Mouse (Mus musculus) heart, embryonic 15.5 days (tissue): ENCODE results near the gene Urad. TPM values are rescaled to one million over a fixed set of nuclear protein-coding genes. Genes with fewer than 3 reads are reported as not detected.

Experiments
- ATAC-seq: fragments of 200-750 bp; cut with Nextera tagmentation; replicated peaks from 2 replicates; pipeline ENCODE4 v1.8.0; 2017; ENCODE audit warnings: low read depth, moderate TSS enrichment; ENCODE audit not compliant: insufficient number of reproducible peaks, insufficient read depth, low FRiP score
- H3K27ac ChIP-seq: fragments of 300-500 bp; sonication (generic); 2 replicates; pipeline ENCODE4 v1.5.1; 2015; ENCODE audit warnings: mild to moderate bottlenecking, inconsistent platforms
- H3K27me3 ChIP-seq: fragments of 300-500 bp; sonication (generic); 2 replicates; pipeline ENCODE4 v1.6.1; 2015; ENCODE audit warnings: inconsistent platforms
- H3K36me3 ChIP-seq: fragments of 300-500 bp; sonication (generic); 2 replicates; pipeline ENCODE4 v1.6.1; 2015; ENCODE audit warnings: mild to moderate bottlenecking, inconsistent platforms
- H3K4me1 ChIP-seq: fragments of 300-500 bp; sonication (generic); replicated peaks from 2 replicates; pipeline ENCODE4 v1.6.1; 2015; ENCODE audit warnings: inconsistent platforms
- H3K4me2 ChIP-seq: fragments of 300-500 bp; sonication (generic); 2 replicates; pipeline ENCODE4 v1.6.1; 2015; ENCODE audit warnings: inconsistent platforms, mild to moderate bottlenecking, moderate library complexity
- H3K4me3 ChIP-seq: fragments of 300-500 bp; sonication (generic); 2 replicates; pipeline ENCODE4 v1.5.1; 2015; ENCODE audit warnings: mild to moderate bottlenecking, inconsistent platforms
- H3K9ac ChIP-seq: fragments of 300-500 bp; sonication (generic); 2 replicates; pipeline ENCODE4 v1.6.1; 2015; ENCODE audit warnings: mild to moderate bottlenecking, inconsistent platforms
- H3K9me3 ChIP-seq: fragments of 300-500 bp; sonication (generic); replicated peaks from 2 replicates; pipeline ENCODE4 v1.6.1; 2016; ENCODE audit warnings: inconsistent platforms
- WGBS: fragments of 180-500 bp; shearing (Covaris S2); methylation state at CpG from one replicate; pipeline ENCODE4 v1.1.7; 2015; ENCODE audit warnings: mixed read lengths; 5-methylcytosine and 5-hydroxymethylcytosine counted together
- polyA plus RNA-seq: library from polyadenylated mRNA; unstranded; fragments of >200 nt; fragmentation: Nextera tagmentation; extraction: Ambion mirVana; gene quantifications from 2 replicates; pipeline ENCODE4 v1.2.1, GENCODE M21; 2015

The Urad gene
- polyA plus RNA-seq, 1 experiment from 2014 or later, result not detected

GRCm38 (mm10) chr5:147299255-147300000, 22.8 kb downstream of the Urad start:
- Histone ChIP-seq H3K27ac (no peak overlapping the region), H3K4me2 (peak overlapping the region; percentile 51), H3K27me3 (peaks cover 96% of the 10 kb centered on the region), H3K36me3 (no peaks in the 10 kb centered on the region), H3K4me3 (peak overlapping the region; percentile 30), H3K9ac (no peak overlapping the region), H3K9me3 (no peaks in the 10 kb centered on the region), H3K4me1 (peaks cover 15% of the 10 kb centered on the region)
- ATAC-seq, result no peak
- WGBS, result under 1% methylated on average over 41 of the region's 41 CpGs

GRCm38 (mm10) chr5:147297249-147297648, 25.0 kb downstream of the Urad start:
- Histone ChIP-seq H3K4me3 (no peak overlapping the region), H3K27ac (no peak overlapping the region), H3K4me2 (no peak overlapping the region), H3K36me3 (no peaks in the 10 kb centered on the region), H3K9ac (no peak overlapping the region), H3K9me3 (no peaks in the 10 kb centered on the region), H3K27me3 (peaks cover 96% of the 10 kb centered on the region), H3K4me1 (peaks cover 21% of the 10 kb centered on the region)
- no peak for ATAC-seq
- WGBS, result 43% methylated on average over 5 of the region's 5 CpGs

- WGBS, result 10% methylated on average over 20 of the region's 20 CpGs
These were observed 28.1 kb downstream of the Urad start for GRCm38 (mm10) chr5:147294121-147294520.

GRCm38 (mm10) chr5:147293127-147293910, 28.9 kb downstream of the Urad start:
- Histone ChIP-seq H3K4me2 (no peak overlapping the region), H3K27me3 (peaks cover 69% of the 10 kb centered on the region), H3K9me3 (no peaks in the 10 kb centered on the region), H3K4me3 (no peak overlapping the region), H3K9ac (no peak overlapping the region), H3K4me1 (peaks cover 10% of the 10 kb centered on the region), H3K27ac (no peak overlapping the region), H3K36me3 (no peaks in the 10 kb centered on the region)
- peak; percentile 54; the same call in 1 of the 2 replicates for ATAC-seq
- 16% methylated on average over 18 of the region's 18 CpGs for WGBS

More at GRCm38 (mm10) chr5:147294121-147294520, 28.1 kb downstream of the Urad start:
- H3K4me1 ChIP-seq, result peaks cover 10% of the 10 kb centered on the region
- no peaks in the 10 kb centered on the region for H3K9me3 ChIP-seq
- H3K4me2 ChIP-seq, result no peak overlapping the region
- no peak overlapping the region for H3K27ac ChIP-seq
- H3K4me3 ChIP-seq, result no peak overlapping the region
- H3K36me3 ChIP-seq, result no peaks in the 10 kb centered on the region
- H3K9ac ChIP-seq, result no peak overlapping the region
- H3K27me3 ChIP-seq, result peaks cover 72% of the 10 kb centered on the region
- no peak for ATAC-seq

- Histone ChIP-seq H3K9me3 (no peaks in the 10 kb centered on the region), H3K4me2 (no peak overlapping the region), H3K4me3 (no peak overlapping the region), H3K4me1 (peaks cover 10% of the 10 kb centered on the region), H3K27me3 (peaks cover 62% of the 10 kb centered on the region), H3K9ac (no peak overlapping the region), H3K36me3 (no peaks in the 10 kb centered on the region), H3K27ac (no peak overlapping the region)
- no peak for ATAC-seq
- 24% methylated on average over 13 of the region's 13 CpGs for WGBS
These were observed 29.6 kb downstream of the Urad start for GRCm38 (mm10) chr5:147292506-147293120.

GRCm38 (mm10) chr5:147291764-147292505, 30.3 kb downstream of the Urad start:
- no peaks in the 10 kb centered on the region for H3K36me3 ChIP-seq
- H3K4me2 ChIP-seq, result no peak overlapping the region
- no peak overlapping the region for H3K27ac ChIP-seq
- H3K27me3 ChIP-seq, result peaks cover 56% of the 10 kb centered on the region
- WGBS, result 23% methylated on average over 16 of the region's 16 CpGs
- H3K4me3 ChIP-seq, result no peak overlapping the region
- no peak overlapping the region for H3K9ac ChIP-seq
- H3K9me3 ChIP-seq, result no peaks in the 10 kb centered on the region
- ATAC-seq, result no peak
- H3K4me1 ChIP-seq, result peaks cover 10% of the 10 kb centered on the region

GRCm38 (mm10) chr5:147284365-147284764, 37.9 kb downstream of the Urad start:
- 72% methylated on average over 4 of the region's 4 CpGs for WGBS
- no peak overlapping the region for H3K4me2 ChIP-seq

GRCm38 (mm10) chr5:147277547-147277925, 44.7 kb downstream of the Urad start:
- Histone ChIP-seq H3K27ac (no peak overlapping the region), H3K27me3 (peaks cover 87% of the 10 kb centered on the region), H3K4me1 (peaks cover 3% of the 10 kb centered on the region; the same call in 1 of the 2 replicates), H3K4me2 (no peak overlapping the region), H3K9ac (no peak overlapping the region), H3K9me3 (no peaks in the 10 kb centered on the region), H3K4me3 (peak overlapping the region; percentile 5; the same call in 1 of the 2 replicates), H3K36me3 (no peaks in the 10 kb centered on the region)
- ATAC-seq, result no peak
- under 1% methylated on average over 13 of the region's 13 CpGs for WGBS

More at GRCm38 (mm10) chr5:147284365-147284764, 37.9 kb downstream of the Urad start:
- H3K9me3 ChIP-seq, result no peaks in the 10 kb centered on the region
- no peak overlapping the region for H3K27ac ChIP-seq
- no peak overlapping the region for H3K4me3 ChIP-seq
- H3K9ac ChIP-seq, result no peak overlapping the region
- H3K27me3 ChIP-seq, result peaks cover 39% of the 10 kb centered on the region
- H3K4me1 ChIP-seq, result no peaks in the 10 kb centered on the region
- H3K36me3 ChIP-seq, result no peaks in the 10 kb centered on the region
- no peak for ATAC-seq

- no peak for ATAC-seq
- WGBS, result 3% methylated on average over 18 of the region's 18 CpGs
- no peak overlapping the region for H3K9ac ChIP-seq
These were observed 45.3 kb downstream of the Urad start for GRCm38 (mm10) chr5:147276701-147277546.

GRCm38 (mm10) chr5:147275761-147276160, 46.5 kb downstream of the Urad start:
- H3K4me2 ChIP-seq, result no peak overlapping the region
- no peak overlapping the region for H3K27ac ChIP-seq
- peaks cover 94% of the 10 kb centered on the region for H3K27me3 ChIP-seq
- H3K4me1 ChIP-seq, result peaks cover 6% of the 10 kb centered on the region
- no peak overlapping the region for H3K9ac ChIP-seq
- H3K4me3 ChIP-seq, result no peak overlapping the region
- no peak for ATAC-seq
- no peaks in the 10 kb centered on the region for H3K36me3 ChIP-seq
- WGBS, result 12% methylated on average over 3 of the region's 3 CpGs
- H3K9me3 ChIP-seq, result no peaks in the 10 kb centered on the region

More at GRCm38 (mm10) chr5:147276701-147277546, 45.3 kb downstream of the Urad start:
- Histone ChIP-seq H3K4me3 (no peak overlapping the region), H3K27me3 (peaks cover 93% of the 10 kb centered on the region), H3K27ac (no peak overlapping the region), H3K4me1 (peaks cover 3% of the 10 kb centered on the region; the same call in 1 of the 2 replicates), H3K36me3 (no peaks in the 10 kb centered on the region), H3K9me3 (no peaks in the 10 kb centered on the region), H3K4me2 (no peak overlapping the region)
